Mouse (Mus musculus): ENCODE measurements around the gene Dtnb. TPM values are rescaled to one million over a fixed set of nuclear protein-coding genes. Genes with fewer than 3 reads are reported as not detected.
A peak's percentile ranks its signal among the peaks of the same experiment; 100 is the strongest.

Dtnb gene
- total RNA-seq, 2 experiments from 2014 or later = 14.3 to 27.7 TPM

GRCm38 (mm10) chr12:3791732-3792131 is 219.6 kb downstream of the Dtnb start:
- peak; percentile 98 for ATAC-seq (replicated peaks; ENCODE audit: poor library complexity, severe bottlenecking)

GRCm38 (mm10) chr12:3792248-3792647 is 220.1 kb downstream of the Dtnb start:
- no peak for ATAC-seq (replicated peaks; ENCODE audit: poor library complexity, severe bottlenecking)

GRCm38 (mm10) chr12:3795569-3795968 is 223.4 kb downstream of the Dtnb start:
- ATAC-seq (replicated peaks; ENCODE audit: poor library complexity, severe bottlenecking) = peak; percentile 23; the same call in 1 of the 2 replicates

- ATAC-seq (replicated peaks; ENCODE audit: poor library complexity, severe bottlenecking) = peak; percentile 80
Measured at GRCm38 (mm10) chr12:3799551-3799950, 227.4 kb downstream of the Dtnb start.

- no peak for ATAC-seq (replicated peaks; ENCODE audit: poor library complexity, severe bottlenecking)
Measured at GRCm38 (mm10) chr12:3805852-3806251, 233.7 kb downstream of the Dtnb start, which contains the start of gene Dnmt3a. Gene Dnmt3a (plus strand): TSS chr12:3806007.

GRCm38 (mm10) chr12:3806271-3806684 is 234.1 kb downstream of the Dtnb start:
- ATAC-seq (replicated peaks; ENCODE audit: poor library complexity, severe bottlenecking) = peak; percentile 82

- ATAC-seq (replicated peaks; ENCODE audit: poor library complexity, severe bottlenecking) = peak; percentile 18; the same call in 1 of the 2 replicates
Measured at GRCm38 (mm10) chr12:3806703-3807547, 234.7 kb downstream of the Dtnb start.

GRCm38 (mm10) chr12:3807548-3808395 is 235.6 kb downstream of the Dtnb start:
- ATAC-seq (replicated peaks; ENCODE audit: poor library complexity, severe bottlenecking) = peak; percentile 9; the same call in 1 of the 2 replicates

GRCm38 (mm10) chr12:3808396-3808981 is 236.3 kb downstream of the Dtnb start:
- 0 out of 2 replicates have a peak, but pooled peaks have one; percentile 8 for ATAC-seq (replicated peaks; ENCODE audit: poor library complexity, severe bottlenecking)

GRCm38 (mm10) chr12:3809520-3810180 is 237.5 kb downstream of the Dtnb start:
- ATAC-seq (replicated peaks; ENCODE audit: poor library complexity, severe bottlenecking) = 0 out of 2 replicates have a peak, but pooled peaks have one; percentile 11

GRCm38 (mm10) chr12:3810455-3810854 is 238.3 kb downstream of the Dtnb start:
- no peak for ATAC-seq (replicated peaks; ENCODE audit: poor library complexity, severe bottlenecking)

- no peak for ATAC-seq (replicated peaks; ENCODE audit: poor library complexity, severe bottlenecking)
Measured at GRCm38 (mm10) chr12:3811596-3811995, 239.4 kb downstream of the Dtnb start.

- ATAC-seq (replicated peaks; ENCODE audit: poor library complexity, severe bottlenecking) = no peak
Measured at GRCm38 (mm10) chr12:3812251-3812650, 240.1 kb downstream of the Dtnb start.

- no peak for ATAC-seq (replicated peaks; ENCODE audit: poor library complexity, severe bottlenecking)
Measured at GRCm38 (mm10) chr12:3813138-3813537, 241.0 kb downstream of the Dtnb start.

GRCm38 (mm10) chr12:3815386-3815785 is 243.2 kb downstream of the Dtnb start:
- no peak for ATAC-seq (replicated peaks; ENCODE audit: poor library complexity, severe bottlenecking)

GRCm38 (mm10) chr12:3817033-3817432 is 244.9 kb downstream of the Dtnb start:
- ATAC-seq (replicated peaks; ENCODE audit: poor library complexity, severe bottlenecking) = peak; percentile 38; the same call in 1 of the 2 replicates

- ATAC-seq (replicated peaks; ENCODE audit: poor library complexity, severe bottlenecking) = no peak
Measured at GRCm38 (mm10) chr12:3817566-3817965, 245.4 kb downstream of the Dtnb start.

- ATAC-seq (replicated peaks; ENCODE audit: poor library complexity, severe bottlenecking) = no peak
Measured at GRCm38 (mm10) chr12:3819899-3820298, 247.7 kb downstream of the Dtnb start.

GRCm38 (mm10) chr12:3823408-3823807 is 251.2 kb downstream of the Dtnb start:
- peak; percentile 31 for ATAC-seq (replicated peaks; ENCODE audit: poor library complexity, severe bottlenecking)

Measured in granulocyte monocyte progenitor cell, adult 5-6 weeks (primary cell).